Mouse (Mus musculus) macrophage (primary cell): ENCODE results near the gene Gnat3. TPM values are rescaled to one million over a fixed set of nuclear protein-coding genes. Genes with fewer than 3 reads are reported as not detected.

Experiments
- H3K27ac ChIP-seq: fragments of 350-480 bp; formaldehyde crosslinking; 2 replicates; pipeline ENCODE4 v1.9.0; 2021
- H3K36me3 ChIP-seq: fragments of 350-480 bp; formaldehyde crosslinking; 2 replicates; pipeline ENCODE4 v1.9.0; 2021; ENCODE audit errors: inconsistent target
- H3K4me3 ChIP-seq: fragments of 350-480 bp; formaldehyde crosslinking; 2 replicates; pipeline ENCODE4 v1.9.0; 2021; ENCODE audit errors: inconsistent target
- H3K79me2 ChIP-seq: fragments of 350-480 bp; formaldehyde crosslinking; 2 replicates; pipeline ENCODE4 v1.9.0; 2021; ENCODE audit errors: inconsistent target
- WGBS: methylation state at CpG from one replicate; pipeline ENCODE4 v1.1.7; 2026; ENCODE audit warnings: inconsistent platforms; ENCODE audit not compliant: missing documents; 5-methylcytosine and 5-hydroxymethylcytosine counted together
- polyA plus RNA-seq: library from polyadenylated mRNA; stranded (reverse); fragments of 250-400 nt; gene quantifications from 3 replicates; pipeline ENCODE4 v1.2.4, GENCODE M21; 2018; ENCODE audit warnings: inconsistent platforms

Gene Gnat3
- polyA plus RNA-seq, 1 experiment from 2014 or later = 0.44 TPM

DNA sequence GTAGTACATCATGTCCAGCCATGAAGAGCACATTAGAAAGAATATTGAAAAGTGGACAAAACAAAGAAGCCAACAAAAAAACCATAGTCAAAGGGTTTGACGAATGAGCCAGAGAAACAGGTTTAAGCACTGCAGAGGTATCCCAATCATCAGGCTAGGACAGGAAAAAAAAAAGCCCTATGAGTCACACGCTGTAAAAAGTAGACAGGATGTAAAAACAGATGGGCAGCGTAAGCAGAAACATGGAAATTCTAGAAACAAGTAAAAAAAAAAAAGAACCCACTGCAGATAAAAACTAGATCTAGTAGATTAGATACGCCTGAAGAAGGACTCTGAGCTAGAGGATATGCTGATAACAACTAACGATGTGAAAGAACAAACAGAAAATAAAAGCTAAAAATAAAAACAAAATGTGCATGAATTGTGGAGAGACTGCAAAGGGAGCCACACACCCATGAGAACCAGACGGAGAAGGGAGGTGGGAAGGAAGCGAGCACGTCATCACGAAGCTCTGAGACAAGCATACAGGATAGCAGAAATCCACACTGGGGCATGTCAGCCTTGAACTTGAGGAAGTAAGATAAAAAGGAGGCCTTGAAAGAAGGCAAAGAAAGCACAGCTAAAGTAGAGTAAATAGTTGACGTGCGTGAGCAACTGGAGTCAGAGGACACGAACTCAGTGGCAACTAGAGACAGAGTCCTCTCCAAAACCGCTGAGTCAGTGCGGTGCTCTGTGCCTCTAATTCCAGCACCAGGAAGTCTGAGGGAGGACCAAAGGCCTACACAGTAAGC lies 73.7 kb downstream of the Gnat3 start:
- peak overlapping the region; percentile 43 for H3K27ac ChIP-seq
- 42% methylated on average over 14 of the region's 14 CpGs for WGBS

DNA sequence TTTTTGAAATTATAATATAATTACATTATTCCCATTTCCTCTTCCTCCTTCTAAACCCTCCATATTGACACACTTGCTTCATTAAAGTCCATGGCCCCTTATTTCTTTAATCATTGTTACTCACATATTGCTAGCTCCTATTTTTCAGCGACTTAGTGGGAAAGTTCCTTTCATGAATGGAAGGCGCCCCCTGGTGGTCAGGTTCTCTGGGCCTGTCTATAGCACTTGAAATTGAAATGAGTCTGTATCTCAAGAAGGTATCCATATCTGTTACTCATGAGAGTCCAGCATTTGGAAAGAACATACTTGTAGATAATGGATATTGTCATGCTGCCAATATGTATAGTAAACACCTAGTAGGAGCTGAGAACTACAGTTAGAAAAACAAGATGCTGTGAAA lies 80.7 kb downstream of the Gnat3 start:
- Histone ChIP-seq H3K4me3 (no peak overlapping the region), H3K36me3 (no peaks in the 10 kb centered on the region), H3K27ac (no peak overlapping the region), H3K79me2 (no peaks in the 10 kb centered on the region)
- WGBS = 11% methylated on average over 2 of the region's 2 CpGs

More for the DNA sequence above, 73.7 kb downstream of the Gnat3 start:
- H3K4me3 ChIP-seq = no peak overlapping the region
- no peaks in the 10 kb centered on the region for H3K79me2 ChIP-seq
- no peaks in the 10 kb centered on the region for H3K36me3 ChIP-seq

DNA sequence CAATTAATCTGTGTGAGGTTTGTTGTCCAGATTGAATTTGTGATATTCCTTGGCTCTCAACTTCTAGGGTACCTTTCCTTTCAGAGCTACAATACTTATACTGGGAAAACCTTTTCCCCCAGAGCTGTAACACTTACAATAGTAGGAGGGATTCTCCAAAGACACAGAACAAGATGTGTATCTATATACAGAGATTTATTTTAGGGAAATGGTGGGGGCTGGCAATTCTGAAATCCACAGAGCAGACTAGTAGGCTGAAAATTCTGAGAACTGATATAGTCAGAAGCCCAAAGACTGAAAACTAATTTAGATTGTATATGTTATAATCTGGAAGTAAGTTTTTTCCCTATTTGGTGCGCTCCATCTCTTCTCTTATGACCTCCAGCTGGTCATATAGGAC lies 86.5 kb downstream of the Gnat3 start:
- Histone ChIP-seq H3K4me3 (no peak overlapping the region), H3K79me2 (no peaks in the 10 kb centered on the region), H3K27ac (no peak overlapping the region), H3K36me3 (no peaks in the 10 kb centered on the region)
- 100% methylated on average over 1 of the region's 1 CpGs for WGBS

DNA sequence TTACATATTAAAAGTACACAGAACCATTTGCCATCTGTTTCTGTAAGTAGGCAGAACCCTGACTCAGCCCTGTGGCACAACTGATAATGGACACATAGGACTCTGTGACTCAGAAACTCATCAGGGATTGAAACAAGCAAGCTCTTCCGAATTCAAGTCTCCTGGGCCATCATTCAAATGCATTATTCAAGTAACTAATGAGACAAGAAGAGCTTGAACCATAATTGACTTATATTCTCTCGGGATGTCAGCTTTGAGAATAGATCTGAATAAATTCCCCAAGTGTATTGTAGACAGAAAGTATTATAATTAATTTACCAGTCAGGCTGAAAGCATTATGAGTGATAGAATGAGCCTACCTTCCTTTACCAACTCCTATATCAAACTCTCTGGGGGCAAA lies 93.0 kb downstream of the Gnat3 start:
- Histone ChIP-seq H3K79me2 (no peaks in the 10 kb centered on the region), H3K27ac (no peak overlapping the region), H3K4me3 (no peak overlapping the region), H3K36me3 (no peaks in the 10 kb centered on the region)
- 90% methylated on average over 2 of the region's 2 CpGs for WGBS

Other genes with a start within 250 kb of the Gnat3 start
- gene Cd36, start 73.7 kb upstream of the Gnat3 start, polyA plus RNA-seq = 128 to 1,439 TPM (median 932 TPM) in 3 replicates